Mouse (Mus musculus) MEL (cell line): ENCODE measurements around the gene Samd8. TPM values are rescaled to one million over a fixed set of nuclear protein-coding genes. Genes with fewer than 3 reads are reported as not detected.

Source experiments
- DNase-seq: peaks from one replicate; pipeline ENCODE4 v3.0.0; 2011; ENCODE audit warnings: low read depth, low spot score
- H3K27ac ChIP-seq: 2 replicates; pipeline ENCODE4 v1.5.1; 2012; ENCODE audit warnings: low read depth, mild to moderate bottlenecking, control low read depth, low read length, moderate library complexity; ENCODE audit not compliant: control insufficient read depth
- H3K27me3 ChIP-seq, 2 experiments: fragments of 150-350 bp in 1 of 2; sonication (generic) in 1 of 2; 2 replicates each; pipeline ENCODE4 v1.6.1; 2012; ENCODE audit warnings: low read length in 2 of 2, mild to moderate bottlenecking in 2 of 2, improper control_type of control experiment in 1 of 2, moderate library complexity in 1 of 2; ENCODE audit not compliant: insufficient read depth in 2 of 2, control insufficient read depth in 1 of 2
- H3K36me3 ChIP-seq, 2 experiments: 2 replicates each; pipeline ENCODE4 v1.6.1; 2012 to 2014; ENCODE audit warnings: low read length in 2 of 2, improper control_type of control experiment in 1 of 2, inconsistent platforms in 1 of 2, mild to moderate bottlenecking in 1 of 2; ENCODE audit not compliant: insufficient read depth in 2 of 2, control insufficient read depth in 1 of 2
- H3K4me1 ChIP-seq, 2 experiments: fragments of 150-350 bp in 1 of 2; sonication (generic) in 1 of 2; 2 replicates each; pipeline ENCODE4 v1.6.1; 2012; ENCODE audit warnings: low read length in 2 of 2, improper control_type of control experiment in 1 of 2, mild to moderate bottlenecking in 1 of 2; ENCODE audit not compliant: insufficient read depth in 2 of 2, control insufficient read depth in 1 of 2
- H3K4me3 ChIP-seq, 2 experiments: fragments of 150-350 bp in 1 of 2; sonication (generic) in 1 of 2; 2 replicates each; pipeline ENCODE4 v1.5.1; 2012; ENCODE audit warnings: low read depth in 2 of 2, low read length in 2 of 2, mild to moderate bottlenecking in 2 of 2, moderate library complexity in 2 of 2, control low read depth in 1 of 2, improper control_type of control experiment in 1 of 2; ENCODE audit not compliant: control insufficient read depth in 1 of 2, insufficient read depth in 1 of 2
- H3K79me2 ChIP-seq: 2 replicates; pipeline ENCODE4 v1.6.1; 2012; ENCODE audit warnings: mild to moderate bottlenecking, low read length, moderate library complexity; ENCODE audit not compliant: control insufficient read depth, poor library complexity, insufficient read depth
- H3K9ac ChIP-seq: 2 replicates; pipeline ENCODE4 v1.6.1; 2012; ENCODE audit warnings: low read depth, mild to moderate bottlenecking, control low read depth, low read length, moderate library complexity; ENCODE audit not compliant: control insufficient read depth, poor library complexity, severe bottlenecking
- H3K9me3 ChIP-seq: fragments of 150-350 bp; sonication (generic); replicated peaks from 2 replicates; pipeline ENCODE4 v1.6.1; 2012; ENCODE audit warnings: mild to moderate bottlenecking, low read length, improper control_type of control experiment, moderate library complexity; ENCODE audit not compliant: insufficient read depth
- CHD1 ChIP-seq: IDR thresholded peaks from 2 replicates; pipeline ENCODE4 v1.6.1; 2012; ENCODE audit warnings: low read depth, mild to moderate bottlenecking, inconsistent platforms, low read length, improper control_type of control experiment
- CHD2 ChIP-seq: IDR thresholded peaks from 2 replicates; pipeline ENCODE4 v1.6.1; 2011; ENCODE audit warnings: low read length, improper control_type of control experiment
- E2F4 ChIP-seq: IDR thresholded peaks from 2 replicates; pipeline ENCODE4 v1.6.1; 2011; ENCODE audit warnings: low read depth, low read length, improper control_type of control experiment, borderline replicate concordance
- ELF1 ChIP-seq: IDR thresholded peaks from 2 replicates; pipeline ENCODE4 v1.6.1; 2014; ENCODE audit warnings: low read depth, mild to moderate bottlenecking, inconsistent platforms, low read length, improper control_type of control experiment, moderate library complexity
- ETS1 ChIP-seq: IDR thresholded peaks from 2 replicates; pipeline ENCODE4 v1.6.1; 2012; ENCODE audit warnings: low read depth, mild to moderate bottlenecking, inconsistent platforms, low read length, improper control_type of control experiment, moderate library complexity
- GATA1 ChIP-seq: IDR thresholded peaks from 2 replicates; pipeline ENCODE4 v1.6.1; 2011; ENCODE audit warnings: low read depth, low read length, improper control_type of control experiment
- HCFC1 ChIP-seq: IDR thresholded peaks from 2 replicates; pipeline ENCODE4 v1.6.1; 2012; ENCODE audit warnings: low read depth, mild to moderate bottlenecking, inconsistent platforms, low read length, improper control_type of control experiment, moderate library complexity
- JUND ChIP-seq: IDR thresholded peaks from 2 replicates; pipeline ENCODE4 v1.6.1; 2011; ENCODE audit warnings: low read depth, mild to moderate bottlenecking, improper control_type of control experiment, low read length
- KAT2A ChIP-seq: conservative IDR thresholded peaks from 2 replicates; pipeline ENCODE4 v1.6.1; 2012; ENCODE audit warnings: low read depth, low read length, improper control_type of control experiment, inconsistent platforms
- MXI1 ChIP-seq: IDR thresholded peaks from 2 replicates; pipeline ENCODE4 v1.6.1; 2011; ENCODE audit warnings: mild to moderate bottlenecking, low read depth, low read length, improper control_type of control experiment
- MYC ChIP-seq: IDR thresholded peaks from 2 replicates; pipeline ENCODE4 v1.6.1; 2011; ENCODE audit warnings: low read depth, mild to moderate bottlenecking, low read length, improper control_type of control experiment, moderate library complexity
- NRF1 ChIP-seq: IDR thresholded peaks from 2 replicates; pipeline ENCODE4 v1.6.1; 2014; ENCODE audit warnings: low read depth, mild to moderate bottlenecking, inconsistent platforms, low read length, improper control_type of control experiment, moderate library complexity; ENCODE audit not compliant: poor library complexity, insufficient read depth, severe bottlenecking
- POLR2A ChIP-seq, 2 experiments: IDR thresholded peaks; 2 replicates each; pipeline ENCODE4 v1.6.1; 2011 to 2012; ENCODE audit warnings: low read length in 2 of 2, mild to moderate bottlenecking in 2 of 2, control low read depth in 1 of 2, improper control_type of control experiment in 1 of 2, low read depth in 1 of 2, moderate library complexity in 1 of 2; ENCODE audit not compliant: control insufficient read depth in 1 of 2, insufficient read depth in 1 of 2, poor library complexity in 1 of 2
- POLR2AphosphoS2 ChIP-seq: IDR thresholded peaks from 2 replicates; pipeline ENCODE4 v1.6.1; 2011; ENCODE audit warnings: low read length, improper control_type of control experiment
- TCF12 ChIP-seq: IDR thresholded peaks from 2 replicates; pipeline ENCODE4 v1.6.1; 2014; ENCODE audit warnings: low read depth, mild to moderate bottlenecking, inconsistent platforms, low read length, improper control_type of control experiment, moderate library complexity
- USF1 ChIP-seq: IDR thresholded peaks from 2 replicates; pipeline ENCODE4 v1.6.1; 2014; ENCODE audit warnings: low read depth, mild to moderate bottlenecking, inconsistent platforms, low read length, improper control_type of control experiment, moderate library complexity
- USF2 ChIP-seq, 2 experiments: IDR thresholded peaks; 2 replicates each; pipeline ENCODE4 v1.6.1; 2011 to 2012; ENCODE audit warnings: improper control_type of control experiment in 2 of 2, low read length in 2 of 2, borderline replicate concordance in 1 of 2, inconsistent platforms in 1 of 2, low read depth in 1 of 2, mild to moderate bottlenecking in 1 of 2; ENCODE audit not compliant: insufficient read depth in 1 of 2
- ZKSCAN1 ChIP-seq: IDR thresholded peaks from 2 replicates; pipeline ENCODE4 v1.6.1; 2012; ENCODE audit warnings: low read depth, mild to moderate bottlenecking, inconsistent platforms, low read length, improper control_type of control experiment, moderate library complexity
- ZMIZ1 ChIP-seq: IDR thresholded peaks from 2 replicates; pipeline ENCODE4 v1.6.1; 2012; ENCODE audit warnings: low read depth, mild to moderate bottlenecking, inconsistent platforms, low read length, improper control_type of control experiment, moderate library complexity
- polyA plus RNA-seq, 2 experiments: library from polyadenylated mRNA; stranded (reverse) in 1 of 2; unstranded in 1 of 2; fragments of >175 nt in 1 of 2; fragments of >200 nt in 1 of 2; gene quantifications; 2 replicates each; pipeline versions ENCODE4 v1.2.1 to v1.2.4; 2012; ENCODE audit warnings: low replicate concordance in 2 of 2, low read depth in 1 of 2; ENCODE audit not compliant: insufficient read length in 2 of 2, insufficient read depth in 1 of 2, missing spikeins in 1 of 2
- total RNA-seq: library from RNA; depleted of rRNA; stranded (reverse); fragments of 300-350 nt; gene quantifications from 2 replicates; pipeline ENCODE4 v1.2.3, GENCODE M21; 2012

The Samd8 gene
- total and polyA plus RNA-seq, 3 experiments: 5.8 to 6.8 TPM; not detected in 1

DNA sequence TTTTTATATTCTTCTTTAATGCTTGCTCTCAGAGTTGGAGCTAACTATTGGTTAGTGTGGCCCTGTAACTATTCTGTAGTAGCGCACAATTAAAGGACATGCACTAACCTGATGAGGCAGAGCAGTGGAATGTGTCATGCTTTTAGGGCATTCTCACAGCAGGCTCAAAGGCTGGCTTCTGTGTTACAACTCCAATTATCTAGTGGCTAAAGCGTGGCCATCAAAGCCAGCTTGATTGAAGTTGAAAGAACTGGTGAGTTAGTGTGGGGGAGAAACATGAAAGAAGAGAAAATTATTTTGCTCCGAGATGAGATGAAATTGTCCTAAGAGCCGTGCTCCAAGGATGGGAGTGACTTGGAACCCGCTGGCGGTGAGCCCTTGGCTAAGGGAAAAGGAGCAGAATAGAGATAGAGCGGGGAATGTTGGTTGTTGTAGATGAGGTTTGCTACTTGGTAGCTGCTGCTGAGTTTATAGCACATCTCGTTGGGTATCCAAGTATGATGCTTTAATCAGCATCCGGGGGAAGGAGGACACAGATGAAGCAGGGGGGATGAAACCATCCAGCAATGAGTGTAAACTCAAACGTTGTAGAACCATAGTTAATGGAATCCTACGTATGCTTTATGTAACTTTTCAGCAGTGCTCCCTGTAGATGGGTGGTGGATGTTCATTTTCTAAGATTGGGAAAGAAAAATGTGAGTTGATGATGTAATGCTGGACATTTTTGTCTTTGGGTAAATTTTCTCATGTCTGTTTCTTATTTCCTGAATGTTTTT is 22.4 kb downstream of the Samd8 start:
- Histone ChIP-seq H3K36me3 (no peaks in the 10 kb centered on the region; a peak in 1 of 4 replicates), H3K4me1 (no peaks in the 10 kb centered on the region), H3K4me3 (no peak overlapping the region), H3K27me3 (no peaks in the 10 kb centered on the region), H3K79me2 (peaks cover 4% of the 10 kb centered on the region; the same call in 1 of the 2 replicates), H3K9me3 (no peaks in the 10 kb centered on the region), H3K27ac (no peak overlapping the region), H3K9ac (no peak overlapping the region)
- DNase-seq: no peak
- TF ChIP-seq MXI1: no peak
- TF ChIP-seq ZMIZ1: no peak
- no peak for TF ChIP-seq HCFC1
- no peak for TF ChIP-seq CHD1
- no peak for TF ChIP-seq USF2 (IDR thresholded peaks at IDR 0.05; ENCODE audit: borderline replicate concordance in 1 of 2, insufficient read depth in 1 of 2, low read depth in 1 of 2, low read length in 2 of 2)
- TF ChIP-seq USF1: no peak

DNA sequence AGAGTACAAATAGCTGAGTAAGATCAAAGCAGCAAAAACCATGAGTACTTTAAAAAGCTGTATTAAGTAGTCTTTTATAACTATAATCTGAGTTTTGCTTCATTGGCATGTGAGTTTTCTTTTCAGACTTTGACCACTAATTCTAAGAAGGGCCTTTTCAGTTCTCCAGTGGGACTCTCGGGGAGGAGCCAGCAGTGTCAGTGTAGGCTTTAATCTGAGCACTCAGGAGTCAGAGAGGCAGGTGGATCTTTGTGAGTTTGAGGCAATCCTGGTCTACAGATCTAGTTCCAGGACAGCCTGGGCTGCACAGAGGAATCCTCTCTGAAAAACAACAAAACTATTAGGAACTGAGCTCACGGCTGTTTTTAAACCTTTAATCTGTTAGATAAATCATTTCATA is 23.6 kb downstream of the Samd8 start:
- TF ChIP-seq JUND (no peak), POLR2A (IDR thresholded peaks at IDR 0.05; ENCODE audit: control insufficient read depth in 1 of 2, insufficient read depth in 1 of 2, low read depth in 1 of 2, low read length in 2 of 2, poor library complexity in 1 of 2) (no peak), E2F4 (no peak), ZKSCAN1 (no peak), ELF1 (no peak), KAT2A (no peak), POLR2AphosphoS2 (no peak), NRF1 (no peak), TCF12 (no peak), GATA1 (no peak), CHD2 (no peak), MYC (no peak), USF2 (IDR thresholded peaks at IDR 0.05; ENCODE audit: borderline replicate concordance in 1 of 2, insufficient read depth in 1 of 2, low read depth in 1 of 2, low read length in 2 of 2) (no peak), ETS1 (no peak), ZMIZ1 (no peak)
- Histone ChIP-seq H3K27me3 (no peaks in the 10 kb centered on the region), H3K4me1 (no peaks in the 10 kb centered on the region), H3K27ac (no peak overlapping the region), H3K36me3 (no peaks in the 10 kb centered on the region; a peak in 1 of 4 replicates), H3K79me2 (peaks cover 4% of the 10 kb centered on the region; the same call in 1 of the 2 replicates), H3K4me3 (no peak overlapping the region), H3K9me3 (no peaks in the 10 kb centered on the region), H3K9ac (no peak overlapping the region)
- no peak for DNase-seq
